Mouse (Mus musculus) erythroblast, adult 5-6 weeks (primary cell): ENCODE results near the gene Zfp988. TPM values are rescaled to one million over a fixed set of nuclear protein-coding genes. Genes with fewer than 3 reads are reported as not detected.
"Not testable (repeated sequence)": the region's sequence is repeated elsewhere in the genome, so short reads cannot be mapped to it uniquely, and the experiment has no call there.

Experiments used
- ATAC-seq: replicated peaks from 2 replicates; pipeline ENCODE4 v1.8.0; 2016; ENCODE audit warnings: moderate number of reproducible peaks, mild to moderate bottlenecking, moderate TSS enrichment, inconsistent platforms; ENCODE audit not compliant: poor library complexity, low FRiP score, severe bottlenecking
- total RNA-seq, 2 experiments: library from RNA; stranded (forward) in 1 of 2; stranded (reverse) in 1 of 2; fragments of 150-400 nt in 1 of 2; fragments of 200-764, 138-1000 nt in 1 of 2; gene quantifications; 2 replicates each; pipeline versions ENCODE4 v1.2.3 to v1.2.4; 2015 to 2017; ENCODE audit warnings: low replicate concordance in 2 of 2

The Zfp988 gene
- total RNA-seq, 2 experiments from 2014 or later = not detected

- ATAC-seq = not testable (repeated sequence)
Observed at GRCm38 (mm10) chr4:147340876-147341275, 35.4 kb downstream of the Zfp988 start.

- peak; percentile 49 for ATAC-seq
Observed at GRCm38 (mm10) chr4:147343042-147343908, 37.8 kb downstream of the Zfp988 start.

GRCm38 (mm10) chr4:147345061-147345554, 39.6 kb downstream of the Zfp988 start:
- not testable (repeated sequence) for ATAC-seq

GRCm38 (mm10) chr4:147346361-147347035, 41.0 kb downstream of the Zfp988 start:
- not testable (repeated sequence) for ATAC-seq

- not testable (repeated sequence) for ATAC-seq
Observed at GRCm38 (mm10) chr4:147347300-147347699, 41.8 kb downstream of the Zfp988 start.

- ATAC-seq = not testable (repeated sequence)
Observed at GRCm38 (mm10) chr4:147347880-147348279, 42.4 kb downstream of the Zfp988 start.

- ATAC-seq = not testable (repeated sequence)
Observed at GRCm38 (mm10) chr4:147348401-147348800, 42.9 kb downstream of the Zfp988 start.

- ATAC-seq = not testable (repeated sequence)
Observed at GRCm38 (mm10) chr4:147348906-147349686, 43.6 kb downstream of the Zfp988 start.

GRCm38 (mm10) chr4:147349687-147350415, 44.4 kb downstream of the Zfp988 start:
- not testable (repeated sequence) for ATAC-seq

- ATAC-seq = not testable (repeated sequence)
Observed at GRCm38 (mm10) chr4:147350541-147350940, 45.1 kb downstream of the Zfp988 start.

GRCm38 (mm10) chr4:147351376-147351980, 46.0 kb downstream of the Zfp988 start:
- not testable (repeated sequence) for ATAC-seq

- ATAC-seq = not testable (repeated sequence)
Observed at GRCm38 (mm10) chr4:147353626-147354025, 48.2 kb downstream of the Zfp988 start.

- ATAC-seq = not testable (repeated sequence)
Observed at GRCm38 (mm10) chr4:147356042-147356441, 50.6 kb downstream of the Zfp988 start.

GRCm38 (mm10) chr4:147357195-147357594, 51.7 kb downstream of the Zfp988 start:
- not testable (repeated sequence) for ATAC-seq

- not testable (repeated sequence) for ATAC-seq
Observed at GRCm38 (mm10) chr4:147361003-147361402, 55.5 kb downstream of the Zfp988 start, which contains the start of gene Zfp978. Gene Zfp978, plus strand, starts transcription at chr4:147361303.

GRCm38 (mm10) chr4:147361872-147362271, 56.4 kb downstream of the Zfp988 start:
- ATAC-seq = not testable (repeated sequence)

GRCm38 (mm10) chr4:147369564-147369963, 64.1 kb downstream of the Zfp988 start:
- not testable (repeated sequence) for ATAC-seq

GRCm38 (mm10) chr4:147383199-147383598, 77.7 kb downstream of the Zfp988 start:
- not testable (repeated sequence) for ATAC-seq
